Mouse (Mus musculus): Measurements from ENCODE around the gene H2-DMb2. TPM values are rescaled to one million over a fixed set of nuclear protein-coding genes. Genes with fewer than 3 reads are reported as not detected.

The H2-DMb2 gene
- polyA plus RNA-seq, 1 experiment = 0.52 TPM

- Histone ChIP-seq H3K27ac (ENCODE audit: insufficient read depth, low read length) (no peak within 1 kb of the TSS), H3K4me1 (ENCODE audit: control insufficient read depth, insufficient read depth, low read length) (no peaks in the 10 kb centered on the region), H3K4me3 (replicated peaks; ENCODE audit: insufficient read depth, low read depth, low read length) (peak within 1 kb of the TSS; percentile 53), H3K27me3 (ENCODE audit: control insufficient read depth, insufficient read depth, low read length) (no peaks in the 10 kb centered on the region)
- TF ChIP-seq POLR2A (IDR thresholded peaks at IDR 0.05; ENCODE audit: borderline replicate concordance, insufficient read depth, low read length) = no peak
- no peak for TF ChIP-seq CTCF (IDR thresholded peaks at IDR 0.05; ENCODE audit: borderline replicate concordance, insufficient read depth, low read depth, low read length)
- peak; percentile 77 for DNase-seq
- 6% methylated on average over 41 of the region's 41 CpGs for WGBS
Observed at GRCm38 (mm10) chr17:34196941-34197894, 54.1 kb downstream of the H2-DMb2 start, which contains the start of gene Psmb8. Gene Psmb8, plus strand, starts transcription at chr17:34197721.

- no peak for TF ChIP-seq CTCF (IDR thresholded peaks at IDR 0.05; ENCODE audit: borderline replicate concordance, insufficient read depth, low read depth, low read length)
- no peak for TF ChIP-seq POLR2A (IDR thresholded peaks at IDR 0.05; ENCODE audit: borderline replicate concordance, insufficient read depth, low read length)
- no peak for DNase-seq
- Histone ChIP-seq H3K27me3 (ENCODE audit: control insufficient read depth, insufficient read depth, low read length) (no peaks in the 10 kb centered on the region), H3K27ac (ENCODE audit: insufficient read depth, low read length) (no peak overlapping the region), H3K4me1 (ENCODE audit: control insufficient read depth, insufficient read depth, low read length) (no peaks in the 10 kb centered on the region), H3K4me3 (replicated peaks; ENCODE audit: insufficient read depth, low read depth, low read length) (peak overlapping the region; percentile 28)
- under 1% methylated on average over 32 of the region's 32 CpGs for WGBS
Observed at GRCm38 (mm10) chr17:34197904-34198520, 54.9 kb downstream of the H2-DMb2 start.

- no peak for DNase-seq
- H3K4me1 ChIP-seq (ENCODE audit: control insufficient read depth, insufficient read depth, low read length) = no peaks in the 10 kb centered on the region
- no peak overlapping the region for H3K27ac ChIP-seq (ENCODE audit: insufficient read depth, low read length)
- 11% methylated on average over 11 of the region's 11 CpGs for WGBS
- TF ChIP-seq CTCF (IDR thresholded peaks at IDR 0.05; ENCODE audit: borderline replicate concordance, insufficient read depth, low read depth, low read length) (no peak), POLR2A (IDR thresholded peaks at IDR 0.05; ENCODE audit: borderline replicate concordance, insufficient read depth, low read length) (no peak)
- no peak overlapping the region for H3K4me3 ChIP-seq (replicated peaks; ENCODE audit: insufficient read depth, low read depth, low read length)
- H3K27me3 ChIP-seq (ENCODE audit: control insufficient read depth, insufficient read depth, low read length) = no peaks in the 10 kb centered on the region
Observed at GRCm38 (mm10) chr17:34198521-34198912, 55.4 kb downstream of the H2-DMb2 start.

GRCm38 (mm10) chr17:34199050-34199619 is 56.0 kb downstream of the H2-DMb2 start:
- H3K4me1 ChIP-seq (ENCODE audit: control insufficient read depth, insufficient read depth, low read length) = no peaks in the 10 kb centered on the region
- WGBS = 71% methylated on average over 12 of the region's 12 CpGs
- no peak for DNase-seq
- no peak overlapping the region for H3K27ac ChIP-seq (ENCODE audit: insufficient read depth, low read length)
- no peaks in the 10 kb centered on the region for H3K27me3 ChIP-seq (ENCODE audit: control insufficient read depth, insufficient read depth, low read length)
- TF ChIP-seq CTCF (IDR thresholded peaks at IDR 0.05; ENCODE audit: borderline replicate concordance, insufficient read depth, low read depth, low read length) = no peak
- no peak for TF ChIP-seq POLR2A (IDR thresholded peaks at IDR 0.05; ENCODE audit: borderline replicate concordance, insufficient read depth, low read length)
- no peak overlapping the region for H3K4me3 ChIP-seq (replicated peaks; ENCODE audit: insufficient read depth, low read depth, low read length)

- DNase-seq = no peak
- no peaks in the 10 kb centered on the region for H3K4me1 ChIP-seq (ENCODE audit: control insufficient read depth, insufficient read depth, low read length)
- no peaks in the 10 kb centered on the region for H3K27me3 ChIP-seq (ENCODE audit: control insufficient read depth, insufficient read depth, low read length)
- TF ChIP-seq POLR2A (IDR thresholded peaks at IDR 0.05; ENCODE audit: borderline replicate concordance, insufficient read depth, low read length) = no peak
- TF ChIP-seq CTCF (IDR thresholded peaks at IDR 0.05; ENCODE audit: borderline replicate concordance, insufficient read depth, low read depth, low read length) = no peak
- no peak overlapping the region for H3K4me3 ChIP-seq (replicated peaks; ENCODE audit: insufficient read depth, low read depth, low read length)
- 81% methylated on average over 10 of the region's 10 CpGs for WGBS
- H3K27ac ChIP-seq (ENCODE audit: insufficient read depth, low read length) = no peak overlapping the region
Observed at GRCm38 (mm10) chr17:34200047-34200446, 56.9 kb downstream of the H2-DMb2 start.

GRCm38 (mm10) chr17:34200772-34201505 is 57.8 kb downstream of the H2-DMb2 start:
- no peaks in the 10 kb centered on the region for H3K27me3 ChIP-seq (ENCODE audit: control insufficient read depth, insufficient read depth, low read length)
- no peaks in the 10 kb centered on the region for H3K4me1 ChIP-seq (ENCODE audit: control insufficient read depth, insufficient read depth, low read length)
- TF ChIP-seq POLR2A (IDR thresholded peaks at IDR 0.05; ENCODE audit: borderline replicate concordance, insufficient read depth, low read length) = no peak
- no peak for TF ChIP-seq CTCF (IDR thresholded peaks at IDR 0.05; ENCODE audit: borderline replicate concordance, insufficient read depth, low read depth, low read length)
- H3K4me3 ChIP-seq (replicated peaks; ENCODE audit: insufficient read depth, low read depth, low read length) = no peak overlapping the region
- DNase-seq = no peak
- WGBS = 88% methylated on average over 16 of the region's 16 CpGs
- H3K27ac ChIP-seq (ENCODE audit: insufficient read depth, low read length) = no peak overlapping the region

Other genes with a start within 250 kb of the H2-DMb2 start
- 0.48 and 0.65 TPM in 2 replicates for gene Platr17, start 238.2 kb upstream of the H2-DMb2 start, polyA plus RNA-seq (2012; rRNA removed)
- gene Daxx, start 233.9 kb upstream of the H2-DMb2 start, polyA plus RNA-seq (2012; rRNA removed) = 28.6 and 30.4 TPM in 2 replicates
- gene Tapbp, start 227.4 kb upstream of the H2-DMb2 start, polyA plus RNA-seq (2012; rRNA removed) = 27.7 and 28.5 TPM in 2 replicates
- 30.2 and 33.4 TPM in 2 replicates for gene Zbtb22, start 227.4 kb upstream of the H2-DMb2 start, polyA plus RNA-seq (2012; rRNA removed)
- 171 and 183 TPM in 2 replicates for gene Rgl2, start 213.8 kb upstream of the H2-DMb2 start, polyA plus RNA-seq (2012; rRNA removed)
- gene Pfdn6, start 203.0 kb upstream of the H2-DMb2 start, polyA plus RNA-seq (2012; rRNA removed) = 117 and 135 TPM in 2 replicates
- 13.3 and 14.0 TPM in 2 replicates for gene Wdr46, start 202.6 kb upstream of the H2-DMb2 start, polyA plus RNA-seq (2012; rRNA removed)
- gene B3galt4, start 191.8 kb upstream of the H2-DMb2 start, polyA plus RNA-seq (2012; rRNA removed) = 8.4 and 8.6 TPM in 2 replicates
- gene Vps52, start 187.5 kb upstream of the H2-DMb2 start, polyA plus RNA-seq (2012; rRNA removed) = 73.5 and 77.0 TPM in 2 replicates
- gene Rps18, start 187.3 kb upstream of the H2-DMb2 start, polyA plus RNA-seq (2012; rRNA removed) = 283 and 320 TPM in 2 replicates
- 61.9 and 77.5 TPM in 2 replicates for gene H2-K1, start 143.0 kb upstream of the H2-DMb2 start, polyA plus RNA-seq (2012; rRNA removed)
- 66.4 and 74.6 TPM in 2 replicates for gene Ring1, start 118.6 kb upstream of the H2-DMb2 start, polyA plus RNA-seq (2012; rRNA removed)
- 82.9 and 89.8 TPM in 2 replicates for gene H2-Ke6, start 115.2 kb upstream of the H2-DMb2 start, polyA plus RNA-seq (2012; rRNA removed)
- gene Slc39a7, start 111.6 kb upstream of the H2-DMb2 start, polyA plus RNA-seq (2012; rRNA removed) = 120 and 123 TPM in 2 replicates
- gene Rxrb, start 111.5 kb upstream of the H2-DMb2 start, polyA plus RNA-seq (2012; rRNA removed) = 78.0 and 83.2 TPM in 2 replicates
- gene Col11a2, start 103.9 kb upstream of the H2-DMb2 start, polyA plus RNA-seq (2012; rRNA removed) = 12.2 and 15.2 TPM in 2 replicates
- 0.25 and 0.34 TPM in 2 replicates for gene H2-Oa, start 51.0 kb upstream of the H2-DMb2 start, polyA plus RNA-seq (2012; rRNA removed)
- 13.2 and 13.6 TPM in 2 replicates for gene H2-DMa, start 23.8 kb upstream of the H2-DMb2 start, polyA plus RNA-seq (2012; rRNA removed)
- 188 and 209 TPM in 2 replicates for gene Brd2, start 20.7 kb upstream of the H2-DMb2 start, polyA plus RNA-seq (2012; rRNA removed)
- gene H2-DMb1, start 9.8 kb downstream of the H2-DMb2 start, polyA plus RNA-seq (2012; rRNA removed) = 1.8 and 3.0 TPM in 2 replicates
- gene Tap1, start 44.2 kb downstream of the H2-DMb2 start, polyA plus RNA-seq (2012; rRNA removed) = 2.6 and 2.7 TPM in 2 replicates
- gene Psmb9, start 44.5 kb downstream of the H2-DMb2 start, polyA plus RNA-seq (2012; rRNA removed) = 2.2 and 2.7 TPM in 2 replicates
- gene Psmb8, start 54.4 kb downstream of the H2-DMb2 start, polyA plus RNA-seq (2012; rRNA removed) = 5.8 and 7.3 TPM in 2 replicates
- gene Tap2, start 60.2 kb downstream of the H2-DMb2 start, polyA plus RNA-seq (2012; rRNA removed) = 9.1 and 10.0 TPM in 2 replicates
- gene H2-Ob, start 95.6 kb downstream of the H2-DMb2 start, polyA plus RNA-seq (2012; rRNA removed) = 0.67 and 0.86 TPM in 2 replicates
- gene H2-Ab1, start 114.4 kb downstream of the H2-DMb2 start, polyA plus RNA-seq (2012; rRNA removed) = 4.0 TPM in 2 replicates
- gene H2-Aa, start 144.5 kb downstream of the H2-DMb2 start, polyA plus RNA-seq (2012; rRNA removed) = 3.0 and 3.1 TPM in 2 replicates
- 2.9 and 3.8 TPM in 2 replicates for gene H2-Eb1, start 162.6 kb downstream of the H2-DMb2 start, polyA plus RNA-seq (2012; rRNA removed)
- 0.08 and 0.10 TPM in 2 replicates for gene H2-Eb2, start 182.4 kb downstream of the H2-DMb2 start, polyA plus RNA-seq (2012; rRNA removed)
- gene Btnl2, start 211.5 kb downstream of the H2-DMb2 start, polyA plus RNA-seq (2012; rRNA removed) = not detected in 2 replicates
- gene Btnl1, start 233.8 kb downstream of the H2-DMb2 start, polyA plus RNA-seq (2012; rRNA removed) = not detected in 2 replicates

Data from cerebellum, adult 2 months (tissue).